Mouse (Mus musculus) small intestine, adult 2 months (tissue): ENCODE measurements around the gene Prdm16. TPM values are rescaled to one million over a fixed set of nuclear protein-coding genes. Genes with fewer than 3 reads are reported as not detected.

ENCODE experiments used
- H3K27ac ChIP-seq: fragments of 200-500 bp; 2 replicates; pipeline ENCODE4 v1.5.1; 2012; ENCODE audit warnings: low read depth, low read length, control low read depth, inconsistent platforms; ENCODE audit not compliant: insufficient read depth
- H3K27me3 ChIP-seq: fragments of 200-500 bp; 2 replicates; pipeline ENCODE4 v1.6.1; 2012; ENCODE audit warnings: mild to moderate bottlenecking, moderate library complexity, low read length, inconsistent platforms; ENCODE audit not compliant: control insufficient read depth, insufficient read depth
- H3K36me3 ChIP-seq: fragments of 200-500 bp; 2 replicates; pipeline ENCODE4 v1.6.1; 2012; ENCODE audit warnings: mild to moderate bottlenecking, low read length, control low read depth, inconsistent platforms; ENCODE audit not compliant: control insufficient read depth, insufficient read depth
- H3K4me1 ChIP-seq: fragments of 200-500 bp; 2 replicates; pipeline ENCODE4 v1.6.1; 2012; ENCODE audit warnings: low read length, inconsistent platforms, mixed read lengths; ENCODE audit not compliant: control insufficient read depth, insufficient read depth, insufficient read length
- H3K4me3 ChIP-seq: fragments of 200-500 bp; 2 replicates; pipeline ENCODE4 v1.5.1; 2012; ENCODE audit warnings: low read depth, mild to moderate bottlenecking, control low read depth, inconsistent platforms, low read length, moderate library complexity
- CTCF ChIP-seq: fragments of 200-500 bp; IDR thresholded peaks from 2 replicates; pipeline ENCODE4 v1.5.1; 2012; ENCODE audit warnings: low read depth, mild to moderate bottlenecking, control low read depth, inconsistent platforms, low read length, moderate library complexity, mixed read lengths; ENCODE audit not compliant: insufficient replicate concordance, insufficient read length; ENCODE audit errors: extremely low read depth
- POLR2A ChIP-seq: fragments of 200-500 bp; IDR thresholded peaks from 2 replicates; pipeline ENCODE4 v1.6.1; 2012; ENCODE audit warnings: low read depth, mild to moderate bottlenecking, control low read depth, inconsistent platforms, low read length, moderate library complexity
- WGBS: fragments of 180-500 bp; shearing (Covaris S2); methylation state at CpG from one replicate; pipeline ENCODE4 v1.1.7; 2018; 5-methylcytosine and 5-hydroxymethylcytosine counted together
- polyA plus RNA-seq: library from polyadenylated mRNA; depleted of rRNA; stranded (reverse); fragments of >200 nt; gene quantifications from 2 replicates; pipeline ENCODE4 v1.2.3, GENCODE M21; 2012

Prdm16 gene
- polyA plus RNA-seq, 1 experiment, result 4.9 TPM

- H3K27me3 ChIP-seq, result no peaks in the 10 kb centered on the region
- no peaks in the 10 kb centered on the region for H3K36me3 ChIP-seq
- peaks cover 13% of the 10 kb centered on the region; the same call in 1 of the 2 replicates for H3K4me1 ChIP-seq
- WGBS, result 84% methylated on average over 7 of the region's 7 CpGs
- no peak overlapping the region for H3K4me3 ChIP-seq
- TF ChIP-seq POLR2A, result no peak
- no peak for TF ChIP-seq CTCF
- H3K27ac ChIP-seq, result no peak overlapping the region
Measured at GRCm38 (mm10) chr4:154426901-154427300, 209.8 kb downstream of the Prdm16 start.

DNA sequence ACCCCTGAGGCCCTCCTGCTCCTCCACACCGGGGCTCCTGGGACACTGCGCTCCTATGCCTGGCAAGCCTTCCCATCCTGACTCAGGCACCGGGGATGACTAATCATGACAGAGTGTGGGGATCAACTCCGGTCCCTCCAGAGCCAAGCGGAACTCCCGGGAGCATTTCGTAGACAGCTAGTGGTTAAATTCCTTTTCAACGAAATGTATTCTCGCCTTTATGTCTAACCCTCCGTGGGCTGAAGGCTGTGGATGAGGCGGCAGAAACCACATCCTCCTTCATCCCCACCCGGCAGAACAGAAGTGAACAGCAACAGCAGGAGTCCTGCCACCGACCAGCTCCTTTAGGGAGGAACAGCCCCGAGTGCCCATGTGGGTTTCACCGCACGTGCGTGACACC lies 211.4 kb downstream of the Prdm16 start:
- H3K4me1 ChIP-seq, result peaks cover 13% of the 10 kb centered on the region; the same call in 1 of the 2 replicates
- H3K36me3 ChIP-seq, result no peaks in the 10 kb centered on the region
- WGBS, result 77% methylated on average over 17 of the region's 17 CpGs
- TF ChIP-seq CTCF (no peak), POLR2A (no peak)
- H3K4me3 ChIP-seq, result no peak overlapping the region
- no peak overlapping the region for H3K27ac ChIP-seq
- no peaks in the 10 kb centered on the region for H3K27me3 ChIP-seq

DNA sequence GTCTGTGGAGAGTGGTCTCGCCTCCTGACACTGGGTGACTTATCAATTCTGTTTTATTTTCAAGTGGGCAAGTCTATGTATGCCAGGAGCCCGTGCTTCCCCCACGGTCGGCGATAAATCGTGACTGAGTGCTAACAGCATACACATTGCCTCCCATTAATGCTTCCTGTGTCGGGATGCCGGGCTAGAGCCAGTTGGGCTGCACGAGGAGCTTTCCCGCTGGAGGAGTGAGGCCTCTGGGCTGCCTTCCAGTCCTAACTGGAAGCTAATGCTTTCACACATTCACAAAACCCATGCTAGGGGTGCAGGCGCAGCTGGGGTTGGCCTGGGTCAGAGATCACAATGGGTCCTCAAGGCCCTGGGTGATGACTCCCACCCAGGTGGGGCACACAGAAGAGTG lies 212.0 kb downstream of the Prdm16 start:
- TF ChIP-seq POLR2A (no peak), CTCF (no peak)
- Histone ChIP-seq H3K27ac (no peak overlapping the region), H3K4me1 (peaks cover 14% of the 10 kb centered on the region), H3K4me3 (no peak overlapping the region), H3K27me3 (no peaks in the 10 kb centered on the region), H3K36me3 (no peaks in the 10 kb centered on the region)
- WGBS, result 69% methylated on average over 11 of the region's 11 CpGs

GRCm38 (mm10) chr4:154422431-154422913 lies 214.2 kb downstream of the Prdm16 start:
- Histone ChIP-seq H3K27me3 (no peaks in the 10 kb centered on the region), H3K4me3 (no peak overlapping the region), H3K4me1 (peaks cover 18% of the 10 kb centered on the region), H3K27ac (no peak overlapping the region), H3K36me3 (no peaks in the 10 kb centered on the region)
- no peak for TF ChIP-seq CTCF
- TF ChIP-seq POLR2A, result no peak
- 64% methylated on average over 10 of the region's 10 CpGs for WGBS

DNA sequence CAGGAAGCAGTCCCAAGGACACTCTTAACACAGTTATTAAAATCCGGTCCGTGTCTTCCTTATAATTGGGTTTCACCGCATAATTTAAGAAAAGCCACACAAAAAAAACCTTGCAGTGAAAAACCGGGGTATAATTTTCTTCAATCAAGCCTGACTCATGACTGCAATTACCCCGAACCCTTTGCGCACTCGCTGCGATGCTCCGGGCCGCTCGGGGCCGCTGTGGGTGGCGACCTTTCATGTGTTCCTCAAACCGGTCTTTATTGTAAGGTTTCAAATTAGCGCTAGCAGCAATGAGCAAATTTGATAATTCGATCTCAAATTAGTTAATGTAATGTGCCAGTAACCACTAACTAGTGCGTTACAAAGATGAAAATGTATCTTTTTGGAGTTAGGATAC lies 215.9 kb downstream of the Prdm16 start:
- H3K27ac ChIP-seq, result no peak overlapping the region
- H3K4me3 ChIP-seq, result no peak overlapping the region
- TF ChIP-seq CTCF, result no peak
- TF ChIP-seq POLR2A, result no peak
- H3K4me1 ChIP-seq, result peaks cover 26% of the 10 kb centered on the region
- WGBS, result 93% methylated on average over 17 of the region's 17 CpGs
- no peaks in the 10 kb centered on the region for H3K27me3 ChIP-seq
- H3K36me3 ChIP-seq, result no peaks in the 10 kb centered on the region

GRCm38 (mm10) chr4:154419766-154420165 lies 216.9 kb downstream of the Prdm16 start:
- H3K27me3 ChIP-seq, result no peaks in the 10 kb centered on the region
- peaks cover 34% of the 10 kb centered on the region for H3K4me1 ChIP-seq
- H3K4me3 ChIP-seq, result no peak overlapping the region
- peak overlapping the region; percentile 68; the same call in 1 of the 2 replicates for H3K27ac ChIP-seq
- WGBS, result 42% methylated on average over 4 of the region's 4 CpGs
- TF ChIP-seq POLR2A, result no peak
- TF ChIP-seq CTCF, result no peak
- H3K36me3 ChIP-seq, result no peaks in the 10 kb centered on the region

DNA sequence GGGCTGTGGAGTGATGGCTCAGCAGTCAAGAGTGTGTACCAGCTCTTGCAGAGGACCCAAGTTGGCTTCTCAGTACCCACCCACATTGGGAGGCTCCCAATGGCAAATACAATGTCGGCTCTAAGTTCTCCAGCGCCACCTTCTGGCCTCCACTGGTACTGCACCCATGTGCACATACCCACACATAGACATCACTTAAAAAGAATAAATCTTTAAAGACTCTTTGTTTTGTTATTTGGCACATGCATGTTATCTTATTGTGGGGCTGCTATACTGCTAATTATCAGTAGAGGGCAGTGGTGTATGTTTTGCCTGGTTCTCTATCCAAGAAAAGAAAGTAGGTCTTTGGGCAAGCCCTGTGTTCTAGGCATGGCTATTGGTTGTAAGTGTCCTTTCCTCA lies 217.7 kb downstream of the Prdm16 start:
- whole genome bisulfite sequencing, result 7% methylated on average over 2 of the region's 2 CpGs
- Histone ChIP-seq H3K27ac (peak overlapping the region; percentile 68), H3K4me3 (no peak overlapping the region), H3K4me1 (peaks cover 34% of the 10 kb centered on the region), H3K36me3 (no peaks in the 10 kb centered on the region), H3K27me3 (no peaks in the 10 kb centered on the region)
- TF ChIP-seq POLR2A, result no peak
- peak; percentile 87; the same call in 1 of the 2 replicates for TF ChIP-seq CTCF

GRCm38 (mm10) chr4:154418327-154418744 lies 218.3 kb downstream of the Prdm16 start:
- 15% methylated on average over 4 of the region's 4 CpGs for WGBS
- Histone ChIP-seq H3K4me3 (no peak overlapping the region), H3K27ac (peak overlapping the region; percentile 95), H3K4me1 (peaks cover 34% of the 10 kb centered on the region), H3K36me3 (no peaks in the 10 kb centered on the region), H3K27me3 (no peaks in the 10 kb centered on the region)
- TF ChIP-seq CTCF (no peak), POLR2A (no peak; the same call in 1 of the 2 replicates)
